Mouse (Mus musculus) ES-E14 (cell line): ENCODE data around the gene Smu1.

Experiments used
- CHD2 ChIP-seq: IDR thresholded peaks from 2 replicates; pipeline ENCODE4 v1.6.1; 2014; ENCODE audit warnings: mild to moderate bottlenecking, low read depth, low read length, inconsistent platforms
- MAFK ChIP-seq: IDR thresholded peaks from 2 replicates; pipeline ENCODE4 v1.6.1; 2014; ENCODE audit warnings: mild to moderate bottlenecking, low read depth, low read length, inconsistent platforms; ENCODE audit not compliant: insufficient read depth

DNA sequence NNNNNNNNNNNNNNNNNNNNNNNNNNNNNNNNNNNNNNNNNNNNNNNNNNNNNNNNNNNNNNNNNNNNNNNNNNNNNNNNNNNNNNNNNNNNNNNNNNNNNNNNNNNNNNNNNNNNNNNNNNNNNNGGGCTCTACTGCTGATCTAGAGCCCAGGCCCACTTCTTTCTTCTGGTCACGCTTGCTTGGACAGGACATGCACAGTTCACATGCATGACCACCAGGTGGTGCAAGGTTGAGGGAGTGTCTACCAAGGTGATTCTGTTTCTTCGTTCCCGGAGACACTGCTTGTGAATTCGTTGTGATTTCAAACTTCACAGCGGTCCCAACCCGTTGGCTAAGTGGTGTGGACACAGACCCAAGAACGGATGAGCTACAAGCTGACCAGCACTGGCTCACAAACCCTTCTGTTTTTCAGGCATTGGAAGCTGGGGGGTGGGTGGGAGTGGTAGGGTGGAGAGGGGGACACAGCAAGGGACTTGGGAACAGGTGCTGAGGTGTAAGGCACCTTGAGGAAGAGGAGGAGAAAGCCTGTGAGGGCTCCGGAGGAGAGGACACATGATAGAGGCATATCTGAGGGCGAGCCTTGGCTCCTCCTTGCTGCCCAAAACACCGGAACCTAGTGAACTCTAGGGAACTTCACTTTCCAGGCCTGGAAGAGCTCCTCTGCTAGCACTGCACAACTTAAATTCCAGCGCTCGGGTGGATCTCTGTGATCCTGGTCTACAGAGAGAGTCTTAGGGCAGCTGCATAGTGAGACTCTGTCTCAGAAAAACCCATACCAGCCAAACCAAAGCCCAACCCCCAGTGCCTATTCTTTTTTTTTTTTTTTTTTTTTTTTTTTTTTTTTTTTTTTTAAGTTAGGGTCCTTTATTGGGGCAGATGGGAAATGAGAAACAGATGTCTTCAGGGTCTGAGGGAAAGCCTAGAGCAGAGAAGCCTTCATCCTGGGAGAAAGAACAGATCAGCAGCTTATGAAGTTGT is 16.8 kb upstream of the Smu1 start:
- TF ChIP-seq MAFK (no peak), CHD2 (no peak)
